Mouse (Mus musculus): ENCODE measurements around the gene Rc3h2. TPM values are rescaled to one million over a fixed set of nuclear protein-coding genes. Genes with fewer than 3 reads are reported as not detected.

Rc3h2 gene
- total RNA-seq, 1 experiment = 41.5 TPM

Other genes with a start within 250 kb of the Rc3h2 start
- not detected in 2 replicates for gene Olfr365, start 234.7 kb downstream of the Rc3h2 start, total RNA-seq (2012; rRNA removed)
- gene Olfr366, start 211.3 kb downstream of the Rc3h2 start, total RNA-seq (2012; rRNA removed) = not detected in 2 replicates
- not detected in 2 replicates for gene Olfr368, start 96.4 kb downstream of the Rc3h2 start, total RNA-seq (2012; rRNA removed)
- gene Pdcl, start 63.6 kb downstream of the Rc3h2 start, total RNA-seq (2012; rRNA removed) = 30.5 and 35.1 TPM in 2 replicates
- gene Zbtb26, start 20.2 kb upstream of the Rc3h2 start, total RNA-seq (2012; rRNA removed) = 11.9 and 12.4 TPM in 2 replicates
- 8.0 and 10.8 TPM in 2 replicates for gene Zbtb6, start 20.3 kb upstream of the Rc3h2 start, total RNA-seq (2012; rRNA removed)
- 40.2 and 41.0 TPM in 2 replicates for gene Rabgap1, start 20.4 kb upstream of the Rc3h2 start, total RNA-seq (2012; rRNA removed)
- gene Gpr21, start 93.4 kb upstream of the Rc3h2 start, total RNA-seq (2012; rRNA removed) = 1.7 and 2.3 TPM in 2 replicates

Data from ES-E14 (cell line).